Mouse (Mus musculus): ENCODE measurements around the gene Disp3.

GRCm38 (mm10) chr4:148203557-148203956 lies 84.2 kb downstream of the Disp3 start:
- TF ChIP-seq CTCF (conservative IDR thresholded peaks at IDR 0.05; ENCODE audit: low read length): no peak
- no peak for TF ChIP-seq NANOG (IDR thresholded peaks at IDR 0.05; ENCODE audit: borderline replicate concordance, low read length)
- TF ChIP-seq POU5F1 (IDR thresholded peaks at IDR 0.05; ENCODE audit: borderline replicate concordance, low read length): no peak
